Mouse (Mus musculus) adrenal gland, adult 8-10 months (tissue): ENCODE measurements around the gene Gm45837. TPM values are rescaled to one million over a fixed set of nuclear protein-coding genes. Genes with fewer than 3 reads are reported as not detected.
"Not testable (repeated sequence)": the region's sequence is repeated elsewhere in the genome, so short reads cannot be mapped to it uniquely, and the experiment has no call there.

ENCODE experiments used
- DNase-seq: peaks from one replicate; pipeline ENCODE4 v3.0.0; 2022
- microRNA-seq, 2 experiments: library from miRNA; unstranded; fragments of <30 nt; microRNA quantifications; one replicate each; pipeline ENCODE4 v1.2.0; 2022
- total RNA-seq, 4 experiments: library from RNA; stranded (reverse); gene quantifications; 2 replicates each; pipeline ENCODE4 v1.2.4; 2022

Gene Gm45837
- total RNA-seq, 4 experiments from 2014 or later, result 4.4 to 8.6 TPM; not detected in 2

- not testable (repeated sequence) for DNase-seq
Measured at GRCm38 (mm10) chr7:101555473-101555872, 144.8 kb downstream of the Gm45837 start.

- DNase-seq, result no peak
Measured at GRCm38 (mm10) chr7:101557391-101557790, 146.7 kb downstream of the Gm45837 start.

DNA sequence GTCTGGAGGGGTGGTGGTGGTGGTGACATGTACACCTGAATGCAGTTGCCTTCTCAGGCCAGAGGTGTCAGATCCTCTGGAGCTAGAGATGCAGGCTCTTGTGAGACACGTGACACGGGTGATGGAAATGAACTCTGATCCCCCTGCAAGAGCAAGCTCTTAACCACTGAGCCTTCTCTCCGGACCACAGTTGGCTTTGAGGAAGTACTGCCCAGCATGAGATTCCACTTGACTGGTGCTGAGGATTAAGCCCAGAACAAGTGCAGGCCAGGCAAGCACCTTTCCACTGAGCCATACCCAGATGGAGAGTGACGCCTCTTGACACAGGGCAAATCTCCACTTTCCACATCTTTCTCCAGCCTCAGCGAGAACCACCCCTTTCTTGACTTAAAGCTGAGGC lies 148.7 kb downstream of the Gm45837 start:
- not testable (repeated sequence) for DNase-seq

Small RNA genes lying within 50 kb of the gene (microRNA-seq; reads per million reads assigned to microRNA genes)
- 17,587 to 45,062 reads per million in 2 experiments for gene Mir139

Other genes starting within 250 kb of the Gm45837 start
- gene Atg16l2, start 108.6 kb upstream of the Gm45837 start, total RNA-seq, result 10 to 100 TPM; 20.8 to 49.8 (median 33.4) TPM
- 100 to 1,000 TPM in 2 of 4 experiments, 10 to 100 TPM in 2; 39.3 to 195 (median 109) TPM for gene Stard10, start 93.8 kb upstream of the Gm45837 start, total RNA-seq
- gene Arap1, start 62.8 kb upstream of the Gm45837 start, total RNA-seq, result 10 to 100 TPM; 34.8 to 67.7 (median 49.6) TPM
- 100 to 1,000 TPM; 219 to 291 (median 255) TPM for gene Pde2a, start 10.8 kb downstream of the Gm45837 start, total RNA-seq
- gene Art2b, start 174.7 kb downstream of the Gm45837 start, total RNA-seq, result under 1 TPM in 2 of 4 experiments, not detected in 2; 0.12 TPM